Mouse (Mus musculus) midbrain, embryonic 12.5 days (tissue): ENCODE measurements around the gene Aff2. TPM values are rescaled to one million over a fixed set of nuclear protein-coding genes. Genes with fewer than 3 reads are reported as not detected.

Experiments
- ATAC-seq: fragments of 200-750 bp; cut with Nextera tagmentation; 2 replicates; pipeline ENCODE4 v1.8.0; 2017; ENCODE audit warnings: low read depth, moderate TSS enrichment, moderate library complexity; ENCODE audit not compliant: low FRiP score
- H3K27ac ChIP-seq: fragments of 300-500 bp; sonication (generic); replicated peaks from 2 replicates; pipeline ENCODE4 v1.5.1; 2016; ENCODE audit warnings: mild to moderate bottlenecking
- H3K27me3 ChIP-seq: fragments of 300-500 bp; sonication (generic); 2 replicates; pipeline ENCODE4 v1.6.1; 2016; ENCODE audit warnings: mild to moderate bottlenecking
- H3K36me3 ChIP-seq: fragments of 300-500 bp; sonication (generic); 2 replicates; pipeline ENCODE4 v1.6.1; 2016
- H3K4me1 ChIP-seq: fragments of 300-500 bp; sonication (generic); 2 replicates; pipeline ENCODE4 v1.6.1; 2016
- H3K4me2 ChIP-seq: fragments of 300-500 bp; sonication (generic); replicated peaks from 2 replicates; pipeline ENCODE4 v1.6.1; 2016; ENCODE audit warnings: mild to moderate bottlenecking, moderate library complexity
- H3K4me3 ChIP-seq: fragments of 300-500 bp; sonication (generic); 2 replicates; pipeline ENCODE4 v1.5.1; 2016; ENCODE audit warnings: mild to moderate bottlenecking
- H3K9ac ChIP-seq: fragments of 300-500 bp; sonication (generic); replicated peaks from 2 replicates; pipeline ENCODE4 v1.6.1; 2016; ENCODE audit warnings: mild to moderate bottlenecking, moderate library complexity
- H3K9me3 ChIP-seq: fragments of 300-500 bp; sonication (generic); 2 replicates; pipeline ENCODE4 v1.6.1; 2016; ENCODE audit warnings: mild to moderate bottlenecking
- WGBS: fragments of 180-500 bp; shearing (Covaris S2); methylation state at CpG from one replicate; pipeline ENCODE4 v1.1.7; 2016; 5-methylcytosine and 5-hydroxymethylcytosine counted together
- polyA plus RNA-seq: library from polyadenylated mRNA; unstranded; fragments of >200 nt; fragmentation: Nextera tagmentation; extraction: Ambion mirVana; gene quantifications from 2 replicates; pipeline ENCODE4 v1.2.1, GENCODE M21; 2016

The Aff2 gene
- polyA plus RNA-seq, 1 experiment from 2014 or later = 9.1 TPM

- Histone ChIP-seq H3K36me3 (no peaks in the 10 kb centered on the region), H3K4me2 (no peak overlapping the region), H3K9ac (no peak overlapping the region), H3K4me3 (no peak overlapping the region), H3K9me3 (no peaks in the 10 kb centered on the region), H3K27me3 (no peaks in the 10 kb centered on the region), H3K27ac (no peak overlapping the region), H3K4me1 (no peaks in the 10 kb centered on the region)
- WGBS = 81% methylated on average over 2 of the region's 2 CpGs
- ATAC-seq = no peak
Observed at GRCm38 (mm10) chrX:69460896-69461295, 100.8 kb downstream of the Aff2 start.

GRCm38 (mm10) chrX:69502061-69502460 lies 142.0 kb downstream of the Aff2 start:
- H3K9me3 ChIP-seq = 0 out of 2 replicates have a peak, but pooled peaks cover 3% of the 10 kb centered on the region
- no peaks in the 10 kb centered on the region for H3K36me3 ChIP-seq
- no peak for ATAC-seq
- H3K27me3 ChIP-seq = no peaks in the 10 kb centered on the region
- no peak overlapping the region for H3K4me3 ChIP-seq
- H3K4me2 ChIP-seq = no peak overlapping the region
- WGBS = 63% methylated on average over 3 of the region's 3 CpGs
- no peaks in the 10 kb centered on the region for H3K4me1 ChIP-seq
- no peak overlapping the region for H3K27ac ChIP-seq
- no peak overlapping the region for H3K9ac ChIP-seq

- Histone ChIP-seq H3K27me3 (no peaks in the 10 kb centered on the region), H3K4me2 (no peak overlapping the region), H3K9ac (no peak overlapping the region), H3K27ac (no peak overlapping the region), H3K4me3 (no peak overlapping the region), H3K9me3 (no peaks in the 10 kb centered on the region), H3K36me3 (no peaks in the 10 kb centered on the region), H3K4me1 (no peaks in the 10 kb centered on the region)
- 72% methylated on average over 6 of the region's 6 CpGs for WGBS
- ATAC-seq = no peak; the same call in 1 of the 2 replicates
Observed at GRCm38 (mm10) chrX:69518040-69518575, 158.0 kb downstream of the Aff2 start.

- Histone ChIP-seq H3K27me3 (no peaks in the 10 kb centered on the region), H3K9me3 (no peaks in the 10 kb centered on the region), H3K36me3 (no peaks in the 10 kb centered on the region), H3K4me1 (no peaks in the 10 kb centered on the region), H3K4me3 (no peak overlapping the region), H3K27ac (no peak overlapping the region), H3K4me2 (no peak overlapping the region), H3K9ac (no peak overlapping the region)
- ATAC-seq = no peak
- 66% methylated on average over 1 of the region's 1 CpGs for WGBS
Observed at GRCm38 (mm10) chrX:69540811-69541210, 180.7 kb downstream of the Aff2 start.

- Histone ChIP-seq H3K4me3 (no peak overlapping the region), H3K4me1 (no peaks in the 10 kb centered on the region), H3K4me2 (no peak overlapping the region), H3K27me3 (no peaks in the 10 kb centered on the region), H3K36me3 (no peaks in the 10 kb centered on the region), H3K27ac (no peak overlapping the region), H3K9ac (no peak overlapping the region), H3K9me3 (no peaks in the 10 kb centered on the region)
- ATAC-seq = no peak
- WGBS = 78% methylated on average over 2 of the region's 2 CpGs
Observed at GRCm38 (mm10) chrX:69579903-69580459, 219.9 kb downstream of the Aff2 start.

GRCm38 (mm10) chrX:69608793-69609192 lies 248.7 kb downstream of the Aff2 start:
- H3K4me2 ChIP-seq = no peak overlapping the region
- no peak overlapping the region for H3K27ac ChIP-seq
- no peaks in the 10 kb centered on the region for H3K9me3 ChIP-seq
- no peaks in the 10 kb centered on the region for H3K36me3 ChIP-seq
- no peak for ATAC-seq
- no peaks in the 10 kb centered on the region for H3K27me3 ChIP-seq
- no peak overlapping the region for H3K4me3 ChIP-seq
- H3K4me1 ChIP-seq = no peaks in the 10 kb centered on the region
- no peak overlapping the region for H3K9ac ChIP-seq

GRCm38 (mm10) chrX:69663038-69663437 lies 302.9 kb downstream of the Aff2 start:
- no peak overlapping the region for H3K4me3 ChIP-seq
- no peak overlapping the region for H3K27ac ChIP-seq
- 71% methylated on average over 2 of the region's 2 CpGs for WGBS
- no peak for ATAC-seq
- no peaks in the 10 kb centered on the region for H3K9me3 ChIP-seq
- 0 out of 2 replicates have a peak, but pooled peaks cover 3% of the 10 kb centered on the region for H3K4me1 ChIP-seq
- H3K27me3 ChIP-seq = no peaks in the 10 kb centered on the region
- no peaks in the 10 kb centered on the region for H3K36me3 ChIP-seq
- no peak overlapping the region for H3K9ac ChIP-seq
- H3K4me2 ChIP-seq = no peak overlapping the region

- Histone ChIP-seq H3K9me3 (no peaks in the 10 kb centered on the region), H3K36me3 (no peaks in the 10 kb centered on the region), H3K4me3 (no peak overlapping the region), H3K27ac (no peak overlapping the region), H3K4me1 (0 out of 2 replicates have a peak, but pooled peaks cover 3% of the 10 kb centered on the region), H3K9ac (no peak overlapping the region), H3K27me3 (no peaks in the 10 kb centered on the region), H3K4me2 (no peak overlapping the region)
- 49% methylated on average over 3 of the region's 3 CpGs for WGBS
- peak; percentile 88 for ATAC-seq
Observed at GRCm38 (mm10) chrX:69666145-69666677, 306.1 kb downstream of the Aff2 start.

- 100% methylated on average over 1 of the region's 1 CpGs for WGBS
Observed at GRCm38 (mm10) chrX:69675691-69676090, 315.6 kb downstream of the Aff2 start.

GRCm38 (mm10) chrX:69698840-69699239 lies 338.7 kb downstream of the Aff2 start:
- WGBS = 64% methylated on average over 4 of the region's 4 CpGs
- no peaks in the 10 kb centered on the region for H3K36me3 ChIP-seq
- H3K27ac ChIP-seq = no peak overlapping the region
- no peak overlapping the region for H3K9ac ChIP-seq
- no peaks in the 10 kb centered on the region for H3K4me1 ChIP-seq
- H3K4me3 ChIP-seq = no peak overlapping the region
- H3K4me2 ChIP-seq = no peak overlapping the region
- H3K27me3 ChIP-seq = no peaks in the 10 kb centered on the region
- ATAC-seq = no peak
- H3K9me3 ChIP-seq = no peaks in the 10 kb centered on the region

More at GRCm38 (mm10) chrX:69675691-69676090, 315.6 kb downstream of the Aff2 start:
- Histone ChIP-seq H3K4me2 (no peak overlapping the region), H3K36me3 (no peaks in the 10 kb centered on the region), H3K27me3 (no peaks in the 10 kb centered on the region), H3K27ac (no peak overlapping the region), H3K4me1 (no peaks in the 10 kb centered on the region), H3K9me3 (no peaks in the 10 kb centered on the region), H3K9ac (no peak overlapping the region), H3K4me3 (no peak overlapping the region)
- no peak for ATAC-seq

GRCm38 (mm10) chrX:69738972-69739371 lies 378.9 kb downstream of the Aff2 start:
- Histone ChIP-seq H3K4me2 (no peak overlapping the region), H3K9ac (no peak overlapping the region), H3K27me3 (no peaks in the 10 kb centered on the region), H3K9me3 (no peaks in the 10 kb centered on the region), H3K4me3 (no peak overlapping the region), H3K36me3 (no peaks in the 10 kb centered on the region), H3K4me1 (no peaks in the 10 kb centered on the region), H3K27ac (no peak overlapping the region)
- WGBS = 37% methylated on average over 3 of the region's 3 CpGs
- ATAC-seq = peak; percentile 69

GRCm38 (mm10) chrX:69744962-69745597 lies 385.0 kb downstream of the Aff2 start:
- H3K9ac ChIP-seq = no peak overlapping the region
- H3K9me3 ChIP-seq = no peaks in the 10 kb centered on the region
- no peak overlapping the region for H3K4me2 ChIP-seq
- H3K4me1 ChIP-seq = no peaks in the 10 kb centered on the region
- H3K27ac ChIP-seq = no peak overlapping the region
- H3K36me3 ChIP-seq = no peaks in the 10 kb centered on the region
- ATAC-seq = peak; percentile 47; the same call in 1 of the 2 replicates
- no peak overlapping the region for H3K4me3 ChIP-seq
- WGBS = 35% methylated on average over 3 of the region's 3 CpGs
- H3K27me3 ChIP-seq = no peaks in the 10 kb centered on the region
